Mouse (Mus musculus): ENCODE measurements around the gene Rps6ka2. TPM values are rescaled to one million over a fixed set of nuclear protein-coding genes. Genes with fewer than 3 reads are reported as not detected.

Gene Rps6ka2
- polyA plus RNA-seq, 1 experiment from 2014 or later = 35.6 TPM

- no peak overlapping the region for H3K4me3 ChIP-seq (ENCODE audit: low read depth, low read length)
- no peak overlapping the region for H3K4me2 ChIP-seq (ENCODE audit: low read depth)
- DNase-seq (ENCODE audit: low spot score) (no peak), ATAC-seq (ENCODE audit: insufficient read depth, low FRiP score, low TSS enrichment) (no peak)
- WGBS = 69% methylated on average over 4 of the region's 4 CpGs
- no peaks in the 10 kb centered on the region for H3K4me1 ChIP-seq (ENCODE audit: control insufficient read depth, insufficient read depth, low read length)
- no peak overlapping the region for H3K27ac ChIP-seq (ENCODE audit: low read depth, low read length)
- no peak overlapping the region for H3K9ac ChIP-seq (ENCODE audit: low read length)
- H3K36me3 ChIP-seq (ENCODE audit: control insufficient read depth, insufficient read depth, low read length) = no peaks in the 10 kb centered on the region
- no peaks in the 10 kb centered on the region for H3K27me3 ChIP-seq (ENCODE audit: control insufficient read depth, insufficient read depth, low read length)
- H3K9me3 ChIP-seq (ENCODE audit: control insufficient read depth, low read length) = no peaks in the 10 kb centered on the region
Measured at GRCm38 (mm10) chr17:7142367-7142766, 27.5 kb upstream of the Rps6ka2 start.

- Histone ChIP-seq H3K4me3 (ENCODE audit: low read depth, low read length) (no peak overlapping the region), H3K27ac (ENCODE audit: low read depth, low read length) (no peak overlapping the region), H3K27me3 (ENCODE audit: control insufficient read depth, insufficient read depth, low read length) (no peaks in the 10 kb centered on the region), H3K4me1 (ENCODE audit: control insufficient read depth, insufficient read depth, low read length) (no peaks in the 10 kb centered on the region), H3K9ac (ENCODE audit: low read length) (no peak overlapping the region), H3K4me2 (ENCODE audit: low read depth) (no peak overlapping the region), H3K9me3 (ENCODE audit: control insufficient read depth, low read length) (no peaks in the 10 kb centered on the region), H3K36me3 (ENCODE audit: control insufficient read depth, insufficient read depth, low read length) (no peaks in the 10 kb centered on the region)
- no peak for DNase-seq (ENCODE audit: low spot score)
- ATAC-seq (ENCODE audit: insufficient read depth, low FRiP score, low TSS enrichment) = no peak
- 89% methylated on average over 7 of the region's 7 CpGs for WGBS
Measured at GRCm38 (mm10) chr17:7143885-7144518, 25.9 kb upstream of the Rps6ka2 start.

DNA sequence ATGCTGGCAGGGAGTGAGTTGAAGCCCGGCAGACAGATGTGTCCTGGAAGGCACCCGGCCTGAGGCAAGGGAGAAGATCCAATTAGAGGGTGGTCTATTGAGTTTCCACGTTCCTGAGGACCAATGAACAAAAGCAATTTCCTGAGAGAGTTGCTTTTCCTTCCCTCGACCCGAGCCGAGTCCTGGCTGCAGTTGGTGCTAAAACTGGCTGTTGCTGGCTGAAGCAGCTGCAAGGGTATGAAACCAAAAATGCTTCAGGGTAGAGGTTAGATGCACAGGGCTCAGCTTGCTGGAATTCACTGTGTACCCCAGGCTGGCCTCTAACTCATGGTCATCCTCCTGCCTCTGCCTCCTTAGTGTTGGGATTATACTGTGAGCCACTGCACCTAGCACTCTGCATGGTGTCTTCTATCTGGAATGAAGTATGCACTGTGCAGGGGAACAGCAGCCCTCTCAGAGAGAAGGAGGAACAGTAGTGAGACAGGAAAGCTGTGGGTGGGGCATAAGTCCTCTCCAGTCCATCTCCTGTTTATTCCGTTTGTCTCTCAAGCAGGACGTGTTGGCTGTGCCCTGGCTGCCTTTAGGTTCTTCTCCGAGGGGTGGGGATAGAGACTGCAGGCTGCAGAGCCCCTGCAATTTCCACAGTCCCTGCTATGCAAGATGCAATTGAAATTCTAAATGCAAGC, 24.4 kb upstream of the Rps6ka2 start:
- Histone ChIP-seq H3K27me3 (ENCODE audit: control insufficient read depth, insufficient read depth, low read length) (no peaks in the 10 kb centered on the region), H3K9me3 (ENCODE audit: control insufficient read depth, low read length) (no peaks in the 10 kb centered on the region)
- 52% methylated on average over 9 of the region's 9 CpGs for WGBS

DNA sequence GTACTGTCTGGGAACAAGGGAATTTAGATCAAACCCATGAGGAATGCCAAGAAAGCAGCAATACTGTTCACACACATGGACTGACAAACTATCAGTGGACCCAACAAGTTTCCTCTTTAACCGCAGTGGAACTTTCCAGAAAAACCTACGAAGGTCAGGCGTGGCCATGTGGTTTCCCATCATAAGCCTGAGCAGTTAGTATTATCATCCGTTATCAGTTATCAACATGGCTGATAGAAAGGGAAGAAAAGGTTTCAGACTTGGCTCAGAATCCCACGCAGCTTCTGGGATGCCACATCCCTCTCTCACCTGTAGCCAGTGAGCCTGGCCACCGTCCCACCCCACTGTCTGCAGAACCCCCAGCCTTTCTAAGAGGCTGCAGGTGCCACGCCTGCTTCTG, 23.4 kb upstream of the Rps6ka2 start:
- H3K4me1 ChIP-seq (ENCODE audit: control insufficient read depth, insufficient read depth, low read length) = no peaks in the 10 kb centered on the region
- H3K36me3 ChIP-seq (ENCODE audit: control insufficient read depth, insufficient read depth, low read length) = no peaks in the 10 kb centered on the region
- H3K27ac ChIP-seq (ENCODE audit: low read depth, low read length) = no peak overlapping the region
- H3K4me3 ChIP-seq (ENCODE audit: low read depth, low read length) = no peak overlapping the region
- no peaks in the 10 kb centered on the region for H3K9me3 ChIP-seq (ENCODE audit: control insufficient read depth, low read length)
- DNase-seq (ENCODE audit: low spot score) (no peak), ATAC-seq (ENCODE audit: insufficient read depth, low FRiP score, low TSS enrichment) (no peak)
- WGBS = 91% methylated on average over 7 of the region's 7 CpGs
- H3K4me2 ChIP-seq (ENCODE audit: low read depth) = no peak overlapping the region
- H3K9ac ChIP-seq (ENCODE audit: low read length) = no peak overlapping the region
- no peaks in the 10 kb centered on the region for H3K27me3 ChIP-seq (ENCODE audit: control insufficient read depth, insufficient read depth, low read length)

More for the DNA sequence above, 24.4 kb upstream of the Rps6ka2 start:
- Histone ChIP-seq H3K27ac (ENCODE audit: low read depth, low read length) (no peak overlapping the region), H3K4me1 (ENCODE audit: control insufficient read depth, insufficient read depth, low read length) (no peaks in the 10 kb centered on the region), H3K4me3 (ENCODE audit: low read depth, low read length) (no peak overlapping the region), H3K9ac (ENCODE audit: low read length) (no peak overlapping the region), H3K4me2 (ENCODE audit: low read depth) (no peak overlapping the region), H3K36me3 (ENCODE audit: control insufficient read depth, insufficient read depth, low read length) (no peaks in the 10 kb centered on the region)
- DNase-seq (ENCODE audit: low spot score) (no peak), ATAC-seq (ENCODE audit: insufficient read depth, low FRiP score, low TSS enrichment) (no peak)

- Histone ChIP-seq H3K9me3 (ENCODE audit: control insufficient read depth, low read length) (no peaks in the 10 kb centered on the region), H3K27ac (ENCODE audit: low read depth, low read length) (no peak overlapping the region), H3K4me3 (ENCODE audit: low read depth, low read length) (no peak overlapping the region), H3K4me2 (ENCODE audit: low read depth) (no peak overlapping the region), H3K9ac (ENCODE audit: low read length) (no peak overlapping the region), H3K4me1 (ENCODE audit: control insufficient read depth, insufficient read depth, low read length) (no peaks in the 10 kb centered on the region), H3K27me3 (ENCODE audit: control insufficient read depth, insufficient read depth, low read length) (no peaks in the 10 kb centered on the region), H3K36me3 (ENCODE audit: control insufficient read depth, insufficient read depth, low read length) (no peaks in the 10 kb centered on the region)
- ATAC-seq (ENCODE audit: insufficient read depth, low FRiP score, low TSS enrichment) = no peak
- no peak for DNase-seq (ENCODE audit: low spot score)
- 51% methylated on average over 12 of the region's 12 CpGs for WGBS
Measured at GRCm38 (mm10) chr17:7147920-7148321, 22.0 kb upstream of the Rps6ka2 start.

DNA sequence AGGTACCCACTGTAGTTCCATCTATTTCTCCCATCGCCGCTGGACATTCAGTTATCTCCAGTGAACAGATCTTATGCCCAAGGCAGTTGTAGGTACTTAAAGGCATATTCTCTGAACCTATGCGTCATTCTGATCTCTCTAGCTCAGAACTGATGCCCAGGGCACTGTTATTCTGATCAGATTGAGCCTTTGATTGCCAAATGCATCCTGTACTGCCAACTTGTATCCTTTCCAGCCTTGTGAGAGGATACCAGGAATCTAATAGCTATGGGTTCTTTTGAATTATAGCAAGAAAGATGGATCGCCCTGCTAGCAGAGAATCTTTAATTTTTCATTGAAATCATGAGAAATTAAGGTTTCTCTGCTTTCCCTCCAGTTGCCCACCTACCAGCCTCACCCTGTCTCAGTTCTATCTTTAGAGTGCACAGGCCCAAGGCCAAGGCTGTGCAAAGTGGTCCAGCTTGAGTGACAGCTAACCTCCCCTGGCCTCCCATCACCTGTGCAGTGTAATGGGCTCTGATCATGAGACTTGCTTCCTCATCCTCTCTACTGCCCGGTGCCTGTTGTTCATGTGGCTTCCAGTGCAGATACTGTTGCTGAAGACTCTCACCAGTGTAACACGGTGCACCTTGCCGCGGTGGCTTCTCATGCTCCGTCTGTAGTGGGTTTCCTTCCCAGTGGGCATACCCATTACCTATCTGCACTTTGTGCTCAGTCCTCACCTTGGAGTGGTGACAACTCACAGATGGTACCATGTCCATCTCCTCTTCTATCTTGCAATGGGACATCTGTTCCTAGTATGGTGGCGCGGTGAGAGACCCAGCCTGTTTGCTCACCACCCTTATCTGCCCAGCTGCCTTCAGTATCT, 20.4 kb upstream of the Rps6ka2 start:
- H3K4me2 ChIP-seq (ENCODE audit: low read depth) = no peak overlapping the region
- ATAC-seq (ENCODE audit: insufficient read depth, low FRiP score, low TSS enrichment) = no peak
- 93% methylated on average over 11 of the region's 11 CpGs for WGBS
- no peak overlapping the region for H3K9ac ChIP-seq (ENCODE audit: low read length)
- no peaks in the 10 kb centered on the region for H3K27me3 ChIP-seq (ENCODE audit: control insufficient read depth, insufficient read depth, low read length)
- H3K4me3 ChIP-seq (ENCODE audit: low read depth, low read length) = no peak overlapping the region
- H3K27ac ChIP-seq (ENCODE audit: low read depth, low read length) = no peak overlapping the region
- no peak for DNase-seq (ENCODE audit: low spot score)
- H3K9me3 ChIP-seq (ENCODE audit: control insufficient read depth, low read length) = no peaks in the 10 kb centered on the region
- H3K36me3 ChIP-seq (ENCODE audit: control insufficient read depth, insufficient read depth, low read length) = no peaks in the 10 kb centered on the region
- H3K4me1 ChIP-seq (ENCODE audit: control insufficient read depth, insufficient read depth, low read length) = no peaks in the 10 kb centered on the region

GRCm38 (mm10) chr17:7151446-7152100, 18.3 kb upstream of the Rps6ka2 start:
- Histone ChIP-seq H3K27me3 (ENCODE audit: control insufficient read depth, insufficient read depth, low read length) (no peaks in the 10 kb centered on the region), H3K9me3 (ENCODE audit: control insufficient read depth, low read length) (no peaks in the 10 kb centered on the region), H3K4me1 (ENCODE audit: control insufficient read depth, insufficient read depth, low read length) (no peaks in the 10 kb centered on the region; the same call in 1 of the 2 replicates), H3K4me2 (ENCODE audit: low read depth) (no peak overlapping the region), H3K9ac (ENCODE audit: low read length) (no peak overlapping the region), H3K4me3 (ENCODE audit: low read depth, low read length) (no peak overlapping the region), H3K36me3 (ENCODE audit: control insufficient read depth, insufficient read depth, low read length) (no peaks in the 10 kb centered on the region), H3K27ac (ENCODE audit: low read depth, low read length) (no peak overlapping the region)
- WGBS = 79% methylated on average over 6 of the region's 6 CpGs
- DNase-seq (ENCODE audit: low spot score) = no peak
- ATAC-seq (ENCODE audit: insufficient read depth, low FRiP score, low TSS enrichment) = no peak

DNA sequence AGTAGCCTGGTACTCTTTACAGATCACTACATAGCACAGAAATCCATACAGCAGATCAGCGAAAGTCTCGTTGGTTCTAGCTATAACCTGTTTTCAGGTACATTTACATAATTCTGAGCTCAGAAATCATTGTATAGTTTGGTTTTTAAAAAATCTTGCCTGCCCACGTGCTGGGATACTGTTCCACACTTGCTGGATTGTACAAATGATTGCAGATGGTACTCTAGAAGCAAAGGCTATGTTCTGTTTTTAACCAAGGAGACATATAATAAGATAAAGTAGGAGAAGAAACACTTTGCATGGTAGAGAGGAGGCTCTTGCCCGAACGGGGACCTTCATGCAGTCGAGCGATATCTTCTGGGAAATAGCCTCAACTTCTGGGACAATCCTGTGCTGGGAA, 17.3 kb upstream of the Rps6ka2 start:
- no peak overlapping the region for H3K4me3 ChIP-seq (ENCODE audit: low read depth, low read length)
- no peaks in the 10 kb centered on the region; the same call in 1 of the 2 replicates for H3K4me1 ChIP-seq (ENCODE audit: control insufficient read depth, insufficient read depth, low read length)
- WGBS = 93% methylated on average over 7 of the region's 7 CpGs
- H3K4me2 ChIP-seq (ENCODE audit: low read depth) = no peak overlapping the region
- H3K9me3 ChIP-seq (ENCODE audit: control insufficient read depth, low read length) = no peaks in the 10 kb centered on the region
- H3K9ac ChIP-seq (ENCODE audit: low read length) = no peak overlapping the region
- DNase-seq (ENCODE audit: low spot score) = no peak
- no peaks in the 10 kb centered on the region for H3K36me3 ChIP-seq (ENCODE audit: control insufficient read depth, insufficient read depth, low read length)
- no peak overlapping the region for H3K27ac ChIP-seq (ENCODE audit: low read depth, low read length)
- H3K27me3 ChIP-seq (ENCODE audit: control insufficient read depth, insufficient read depth, low read length) = no peaks in the 10 kb centered on the region
- no peak for ATAC-seq (ENCODE audit: insufficient read depth, low FRiP score, low TSS enrichment)
